9 mouse cellular contexts compared by ENCODE assay signal in genomic region chr7:82378311-82378710, GRCm38 (mm10). TPM values are rescaled to one million over a fixed set of nuclear protein-coding genes. Genes with fewer than 3 reads are reported as not detected.
"Had no signal": no experiment of that assay in that cellular context is flagged by ENCODE, and none has a peak within 500 bp of the region (broad histone marks: within the 10 kb centered on the region; RNA-seq: fewer than 3 reads in every experiment).

No protein-coding gene starts in this region.

- DNase-seq: lung, adult 2 months; lung, postnatal 14 days; lung, postnatal 36 days; right cerebral cortex, postnatal 14 days; thymus, adult 18-20 months; thymus, postnatal 14 days; thymus, postnatal 36 days had no signal

RNA-seq across cellular contexts. Expression of gene Adamtsl3, which starts 42.8 kb away (rescaled TPM):
- total RNA-seq: monocyte, adult 5-6 weeks; neutrophil, adult 5-6 weeks had no signal
